Mouse (Mus musculus): ENCODE measurements around the gene Grip1.

Gene Grip1

GRCm38 (mm10) chr10:119453431-119454105, at the start of gene Grip1:
Gene Grip1, plus strand, starts transcription at chr10:119453830.
- peak; percentile 47 for DNase-seq (ENCODE audit: low read depth, low spot score)

GRCm38 (mm10) chr10:119405103-119405502, 48.5 kb upstream of the Grip1 start:
- no peak for DNase-seq (ENCODE audit: low read depth, low spot score)

- no peak for DNase-seq (ENCODE audit: low read depth, low spot score)
Observed at GRCm38 (mm10) chr10:119405612-119406011, 48.0 kb upstream of the Grip1 start.

- DNase-seq (ENCODE audit: low read depth, low spot score), result no peak
Observed at GRCm38 (mm10) chr10:119408327-119408726, 45.3 kb upstream of the Grip1 start.

- DNase-seq (ENCODE audit: low read depth, low spot score), result no peak
Observed at GRCm38 (mm10) chr10:119413238-119413637, 40.4 kb upstream of the Grip1 start.

GRCm38 (mm10) chr10:119415106-119415505, 38.5 kb upstream of the Grip1 start:
- DNase-seq (ENCODE audit: low read depth, low spot score), result no peak

- DNase-seq (ENCODE audit: low read depth, low spot score), result no peak
Observed at GRCm38 (mm10) chr10:119421418-119421817, 32.2 kb upstream of the Grip1 start.

GRCm38 (mm10) chr10:119423821-119424534, 29.7 kb upstream of the Grip1 start:
- no peak for DNase-seq (ENCODE audit: low read depth, low spot score)

- DNase-seq (ENCODE audit: low read depth, low spot score), result no peak
Observed at GRCm38 (mm10) chr10:119427653-119428052, 26.0 kb upstream of the Grip1 start.

GRCm38 (mm10) chr10:119428106-119428505, 25.5 kb upstream of the Grip1 start:
- DNase-seq (ENCODE audit: low read depth, low spot score), result no peak

GRCm38 (mm10) chr10:119430240-119430639, 23.4 kb upstream of the Grip1 start:
- DNase-seq (ENCODE audit: low read depth, low spot score), result no peak

GRCm38 (mm10) chr10:119431801-119432200, 21.8 kb upstream of the Grip1 start:
- no peak for DNase-seq (ENCODE audit: low read depth, low spot score)

GRCm38 (mm10) chr10:119435818-119436217, 17.8 kb upstream of the Grip1 start:
- no peak for DNase-seq (ENCODE audit: low read depth, low spot score)

GRCm38 (mm10) chr10:119437319-119437718, 16.3 kb upstream of the Grip1 start:
- no peak for DNase-seq (ENCODE audit: low read depth, low spot score)

- no peak for DNase-seq (ENCODE audit: low read depth, low spot score)
Observed at GRCm38 (mm10) chr10:119441743-119442142, 11.9 kb upstream of the Grip1 start.

GRCm38 (mm10) chr10:119447392-119447914, 6.2 kb upstream of the Grip1 start:
- DNase-seq (ENCODE audit: low read depth, low spot score), result no peak

GRCm38 (mm10) chr10:119447930-119448329, 5.7 kb upstream of the Grip1 start:
- no peak for DNase-seq (ENCODE audit: low read depth, low spot score)

- DNase-seq (ENCODE audit: low read depth, low spot score), result no peak
Observed at GRCm38 (mm10) chr10:119452698-119453097, 932 bp upstream of the Grip1 start.

- no peak for DNase-seq (ENCODE audit: low read depth, low spot score)
Observed at GRCm38 (mm10) chr10:119454106-119454667, 557 bp downstream of the Grip1 start.

- DNase-seq (ENCODE audit: low read depth, low spot score), result peak; percentile 43
Observed at GRCm38 (mm10) chr10:119454668-119455542, 1.3 kb downstream of the Grip1 start.

GRCm38 (mm10) chr10:119455543-119455940, 1.9 kb downstream of the Grip1 start:
- DNase-seq (ENCODE audit: low read depth, low spot score), result no peak

GRCm38 (mm10) chr10:119457121-119457520, 3.5 kb downstream of the Grip1 start:
- no peak for DNase-seq (ENCODE audit: low read depth, low spot score)

Data from forelimb bud, embryonic 11.5 days (tissue).